Mouse (Mus musculus) neural tube, embryonic 15.5 days (tissue): ENCODE results near the gene Mcur1. TPM values are rescaled to one million over a fixed set of nuclear protein-coding genes. Genes with fewer than 3 reads are reported as not detected.

Experiments
- ATAC-seq: fragments of 200-750 bp; cut with Nextera tagmentation; 2 replicates; pipeline ENCODE4 v1.8.0; 2017; ENCODE audit warnings: mild to moderate bottlenecking, moderate TSS enrichment, moderate library complexity; ENCODE audit not compliant: low FRiP score
- H3K27ac ChIP-seq: fragments of 300-500 bp; sonication (generic); replicated peaks from 2 replicates; pipeline ENCODE4 v1.5.1; 2015; ENCODE audit warnings: mild to moderate bottlenecking, inconsistent platforms
- H3K27me3 ChIP-seq: fragments of 300-500 bp; sonication (generic); replicated peaks from 2 replicates; pipeline ENCODE4 v1.6.1; 2015; ENCODE audit warnings: inconsistent platforms
- H3K36me3 ChIP-seq: fragments of 300-500 bp; sonication (generic); 2 replicates; pipeline ENCODE4 v1.6.1; 2015; ENCODE audit warnings: inconsistent platforms
- H3K4me1 ChIP-seq: fragments of 300-500 bp; sonication (generic); 2 replicates; pipeline ENCODE4 v1.6.1; 2015; ENCODE audit warnings: inconsistent platforms
- H3K4me2 ChIP-seq: fragments of 300-500 bp; sonication (generic); 2 replicates; pipeline ENCODE4 v1.6.1; 2015; ENCODE audit warnings: inconsistent platforms, mild to moderate bottlenecking, moderate library complexity
- H3K4me3 ChIP-seq: fragments of 300-500 bp; sonication (generic); replicated peaks from 2 replicates; pipeline ENCODE4 v1.5.1; 2015; ENCODE audit warnings: mild to moderate bottlenecking, inconsistent platforms
- H3K9ac ChIP-seq: fragments of 300-500 bp; sonication (generic); replicated peaks from 2 replicates; pipeline ENCODE4 v1.6.1; 2015; ENCODE audit warnings: mild to moderate bottlenecking, inconsistent platforms
- H3K9me3 ChIP-seq: fragments of 300-500 bp; sonication (generic); replicated peaks from 2 replicates; pipeline ENCODE4 v1.6.1; 2016; ENCODE audit warnings: inconsistent platforms
- WGBS: fragments of 180-500 bp; shearing (Covaris S2); methylation state at CpG from one replicate; pipeline ENCODE4 v1.1.7; 2015; ENCODE audit warnings: mixed read lengths; 5-methylcytosine and 5-hydroxymethylcytosine counted together
- polyA plus RNA-seq: library from polyadenylated mRNA; unstranded; fragments of >200 nt; fragmentation: Nextera tagmentation; extraction: Ambion mirVana; gene quantifications from 2 replicates; pipeline ENCODE4 v1.2.1, GENCODE M21; 2015

Mcur1 gene
- polyA plus RNA-seq, 1 experiment from 2014 or later: 6.5 TPM

DNA sequence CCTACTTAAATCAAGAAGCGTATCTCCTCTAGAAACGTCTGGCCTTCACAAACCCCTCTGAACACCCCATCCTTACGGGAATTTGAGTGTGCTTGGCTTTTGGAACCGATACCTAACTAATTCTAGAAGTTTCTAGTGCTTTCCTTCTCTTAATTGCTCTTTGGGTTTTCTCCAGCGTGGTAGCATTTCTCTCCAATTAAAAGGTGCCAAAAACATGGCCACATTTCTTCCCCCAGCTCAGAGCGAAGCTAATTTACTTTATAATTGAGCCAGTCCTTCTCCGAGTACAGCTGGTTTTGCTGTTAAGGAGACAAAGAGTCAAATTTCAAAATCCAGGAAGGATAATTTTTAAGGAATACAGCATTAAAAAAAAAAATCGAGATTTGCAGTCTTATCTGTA, 23.5 kb upstream of the Mcur1 start:
- H3K4me3 ChIP-seq: no peak overlapping the region
- 0 out of 2 replicates have a peak, but pooled peaks cover 5% of the 10 kb centered on the region for H3K4me1 ChIP-seq
- WGBS: 60% methylated on average over 8 of the region's 8 CpGs
- no peaks in the 10 kb centered on the region for H3K9me3 ChIP-seq
- no peak overlapping the region for H3K9ac ChIP-seq
- no peak for ATAC-seq
- no peak overlapping the region for H3K27ac ChIP-seq
- H3K27me3 ChIP-seq: no peaks in the 10 kb centered on the region
- no peaks in the 10 kb centered on the region for H3K36me3 ChIP-seq
- no peak overlapping the region for H3K4me2 ChIP-seq

DNA sequence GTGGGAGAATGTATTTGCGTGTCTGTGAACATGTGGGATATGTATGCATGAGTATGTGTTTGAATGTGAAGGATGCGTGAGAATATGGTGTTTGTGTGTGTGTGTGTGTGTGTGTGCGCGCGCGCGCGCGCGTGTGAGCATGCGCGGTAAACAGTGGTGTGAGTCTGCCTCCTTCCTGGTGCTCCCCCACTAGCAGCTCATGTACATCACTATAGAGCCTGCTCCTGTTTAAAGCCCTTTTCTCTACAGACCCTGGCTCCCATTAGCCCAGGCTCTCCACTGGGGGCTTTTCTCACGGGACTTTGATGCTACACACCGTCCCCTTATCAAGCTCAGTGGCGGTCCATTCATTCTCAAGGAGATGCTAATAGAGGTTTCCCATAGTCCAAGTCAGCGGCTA, 23.0 kb upstream of the Mcur1 start:
- no peaks in the 10 kb centered on the region for H3K9me3 ChIP-seq
- H3K27ac ChIP-seq: no peak overlapping the region
- no peaks in the 10 kb centered on the region for H3K27me3 ChIP-seq
- H3K9ac ChIP-seq: no peak overlapping the region
- H3K36me3 ChIP-seq: no peaks in the 10 kb centered on the region
- ATAC-seq: no peak
- peak overlapping the region; percentile 35 for H3K4me2 ChIP-seq
- 62% methylated on average over 16 of the region's 16 CpGs for WGBS
- 0 out of 2 replicates have a peak, but pooled peaks cover 5% of the 10 kb centered on the region for H3K4me1 ChIP-seq
- H3K4me3 ChIP-seq: 0 out of 2 replicates have a peak overlapping the region, but pooled peaks have one; percentile 8

DNA sequence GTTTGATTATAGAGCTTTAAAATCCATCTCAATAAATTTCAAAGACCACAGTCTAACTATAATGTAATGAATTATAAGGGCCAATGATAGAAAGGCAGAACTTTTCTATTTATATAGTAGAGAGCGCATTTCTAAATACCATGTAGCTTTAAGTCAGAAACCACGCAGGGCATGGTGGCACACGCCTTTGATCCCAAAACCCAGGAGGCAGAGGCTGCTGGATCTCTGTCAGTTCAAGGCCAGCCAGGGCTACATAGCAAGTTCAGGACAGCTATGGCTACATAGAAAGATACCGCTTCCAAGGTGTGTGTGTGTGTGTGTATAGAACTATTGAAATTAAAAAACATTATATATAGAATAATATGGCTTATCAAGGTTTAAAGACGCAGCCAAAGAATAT, 20.7 kb upstream of the Mcur1 start:
- Histone ChIP-seq H3K4me1 (0 out of 2 replicates have a peak, but pooled peaks cover 5% of the 10 kb centered on the region), H3K27ac (no peak overlapping the region), H3K9ac (no peak overlapping the region), H3K36me3 (no peaks in the 10 kb centered on the region), H3K4me3 (no peak overlapping the region), H3K27me3 (no peaks in the 10 kb centered on the region), H3K9me3 (no peaks in the 10 kb centered on the region), H3K4me2 (no peak overlapping the region)
- no peak for ATAC-seq
- WGBS: 96% methylated on average over 5 of the region's 5 CpGs

DNA sequence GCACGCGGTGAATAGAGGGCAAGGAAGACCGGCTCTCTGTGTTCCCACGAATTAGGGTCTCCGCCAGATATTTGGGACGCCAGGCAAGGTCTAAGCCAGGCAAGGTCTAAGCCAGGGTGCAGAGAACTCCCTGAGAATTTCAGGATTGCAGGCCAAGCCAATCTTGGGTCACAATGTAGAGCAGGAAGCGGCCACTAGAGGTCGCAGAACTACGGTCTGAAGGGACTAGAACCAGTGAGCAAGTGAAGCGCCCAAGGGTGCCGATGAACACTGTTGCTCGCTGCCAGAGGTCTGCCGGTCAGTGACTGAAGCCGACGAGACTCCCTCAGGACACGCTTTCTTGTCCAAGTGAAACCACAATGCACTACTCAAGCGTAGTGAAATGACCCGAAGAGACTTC, 19.7 kb upstream of the Mcur1 start:
- H3K9ac ChIP-seq: no peak overlapping the region
- ATAC-seq: no peak
- 0 out of 2 replicates have a peak, but pooled peaks cover 5% of the 10 kb centered on the region for H3K4me1 ChIP-seq
- H3K4me2 ChIP-seq: no peak overlapping the region
- 27% methylated on average over 18 of the region's 18 CpGs for WGBS
- H3K9me3 ChIP-seq: no peaks in the 10 kb centered on the region
- H3K36me3 ChIP-seq: no peaks in the 10 kb centered on the region
- H3K27ac ChIP-seq: no peak overlapping the region
- H3K4me3 ChIP-seq: no peak overlapping the region
- H3K27me3 ChIP-seq: no peaks in the 10 kb centered on the region

DNA sequence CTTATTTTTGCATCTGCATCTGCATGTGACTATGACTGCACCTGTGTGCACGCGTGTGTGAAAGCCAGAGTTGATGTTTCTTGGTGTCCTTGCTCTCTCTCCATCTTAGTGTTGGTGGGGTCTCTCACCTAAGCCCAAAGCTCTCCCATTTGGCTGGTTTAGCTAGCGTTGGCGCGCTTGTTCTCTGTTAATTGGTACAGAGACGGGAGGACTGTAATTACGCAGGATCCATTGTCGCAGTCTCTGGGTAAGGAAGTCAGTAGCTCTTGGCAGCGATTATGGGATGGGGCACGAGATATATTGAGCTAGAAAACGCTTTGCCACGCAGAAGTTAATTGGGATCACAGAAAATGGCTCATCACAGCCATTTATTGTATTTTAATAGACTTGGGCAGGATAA, 17.8 kb upstream of the Mcur1 start:
- H3K36me3 ChIP-seq: no peaks in the 10 kb centered on the region
- ATAC-seq: no peak
- 70% methylated on average over 12 of the region's 12 CpGs for WGBS
- no peak overlapping the region for H3K4me3 ChIP-seq
- H3K9me3 ChIP-seq: no peaks in the 10 kb centered on the region
- H3K27me3 ChIP-seq: no peaks in the 10 kb centered on the region
- 0 out of 2 replicates have a peak, but pooled peaks cover under 1% of the 10 kb centered on the region for H3K4me1 ChIP-seq
- no peak overlapping the region for H3K9ac ChIP-seq
- no peak overlapping the region for H3K4me2 ChIP-seq
- no peak overlapping the region for H3K27ac ChIP-seq

DNA sequence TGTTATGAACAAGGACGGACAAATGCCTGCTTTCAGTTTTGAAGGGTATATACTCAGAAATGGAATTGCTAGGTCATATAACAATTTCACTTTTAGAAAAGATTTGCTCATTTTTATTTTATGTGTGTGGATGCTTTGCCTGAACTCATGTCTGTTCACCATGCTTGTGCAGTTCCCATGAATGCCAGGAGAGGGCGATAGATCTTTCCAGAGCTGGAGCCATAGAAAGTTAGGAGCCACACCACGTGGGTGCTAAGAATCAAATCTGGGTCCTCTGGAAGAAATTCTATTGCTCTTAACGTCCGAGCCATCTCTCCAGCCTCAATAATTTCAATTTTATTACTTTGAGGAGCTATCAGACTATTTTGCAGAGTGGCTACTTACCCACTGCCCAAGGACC, 17.3 kb upstream of the Mcur1 start:
- H3K27ac ChIP-seq: no peak overlapping the region
- ATAC-seq: no peak
- 70% methylated on average over 5 of the region's 5 CpGs for WGBS

DNA sequence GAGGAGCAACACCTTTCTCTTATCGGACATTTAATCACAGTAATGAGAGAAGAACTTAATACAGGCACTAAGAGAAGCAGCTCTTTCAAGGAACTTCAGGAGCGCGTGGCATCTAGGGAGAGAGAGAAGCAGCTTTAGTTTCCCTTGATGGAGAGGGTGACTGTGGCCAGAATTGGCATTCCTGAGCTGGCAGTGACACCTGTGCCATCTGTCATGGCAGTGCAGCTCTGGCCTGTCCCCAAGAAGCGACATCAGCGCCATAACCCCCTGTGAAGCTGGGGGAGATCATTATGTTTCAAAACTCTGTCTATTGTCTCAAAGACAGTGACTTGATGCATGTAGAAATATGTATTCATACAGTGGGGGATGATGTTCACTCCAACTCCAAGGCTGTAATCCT, 15.4 kb upstream of the Mcur1 start:
- Histone ChIP-seq H3K27ac (no peak overlapping the region), H3K4me3 (no peak overlapping the region), H3K9ac (no peak overlapping the region), H3K36me3 (no peaks in the 10 kb centered on the region), H3K4me1 (no peaks in the 10 kb centered on the region), H3K9me3 (0 out of 2 replicates have a peak, but pooled peaks cover 4% of the 10 kb centered on the region), H3K27me3 (no peaks in the 10 kb centered on the region), H3K4me2 (no peak overlapping the region)
- ATAC-seq: no peak
- 93% methylated on average over 5 of the region's 5 CpGs for WGBS

More for the DNA sequence above, 17.3 kb upstream of the Mcur1 start:
- Histone ChIP-seq H3K4me3 (no peak overlapping the region), H3K36me3 (no peaks in the 10 kb centered on the region), H3K4me1 (no peaks in the 10 kb centered on the region), H3K9ac (no peak overlapping the region), H3K9me3 (no peaks in the 10 kb centered on the region), H3K27me3 (no peaks in the 10 kb centered on the region), H3K4me2 (no peak overlapping the region)

DNA sequence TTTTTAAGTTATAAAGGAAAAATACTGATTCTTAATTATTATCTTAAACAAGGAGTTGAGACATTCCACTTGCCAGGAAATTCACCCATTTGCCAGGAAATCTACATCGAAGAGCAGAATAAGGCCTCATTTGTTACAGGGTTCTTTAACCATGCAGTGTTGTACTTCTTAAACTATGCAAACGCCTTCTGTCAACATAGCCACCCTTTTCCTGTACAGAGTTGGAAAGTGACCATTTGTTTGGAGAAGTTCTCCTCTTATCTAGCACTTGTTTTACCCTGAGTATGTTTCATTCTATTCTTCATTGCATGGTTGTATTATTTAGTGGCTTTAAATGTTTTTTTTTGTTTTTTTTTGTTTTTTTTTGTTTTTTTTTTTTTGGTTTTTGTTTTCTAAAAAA, 14.0 kb upstream of the Mcur1 start:
- ATAC-seq: no peak
- 79% methylated on average over 2 of the region's 2 CpGs for WGBS
- Histone ChIP-seq H3K9ac (no peak overlapping the region), H3K4me3 (no peak overlapping the region), H3K27me3 (no peaks in the 10 kb centered on the region), H3K4me1 (no peaks in the 10 kb centered on the region), H3K9me3 (0 out of 2 replicates have a peak, but pooled peaks cover 4% of the 10 kb centered on the region), H3K4me2 (no peak overlapping the region), H3K36me3 (no peaks in the 10 kb centered on the region), H3K27ac (no peak overlapping the region)

DNA sequence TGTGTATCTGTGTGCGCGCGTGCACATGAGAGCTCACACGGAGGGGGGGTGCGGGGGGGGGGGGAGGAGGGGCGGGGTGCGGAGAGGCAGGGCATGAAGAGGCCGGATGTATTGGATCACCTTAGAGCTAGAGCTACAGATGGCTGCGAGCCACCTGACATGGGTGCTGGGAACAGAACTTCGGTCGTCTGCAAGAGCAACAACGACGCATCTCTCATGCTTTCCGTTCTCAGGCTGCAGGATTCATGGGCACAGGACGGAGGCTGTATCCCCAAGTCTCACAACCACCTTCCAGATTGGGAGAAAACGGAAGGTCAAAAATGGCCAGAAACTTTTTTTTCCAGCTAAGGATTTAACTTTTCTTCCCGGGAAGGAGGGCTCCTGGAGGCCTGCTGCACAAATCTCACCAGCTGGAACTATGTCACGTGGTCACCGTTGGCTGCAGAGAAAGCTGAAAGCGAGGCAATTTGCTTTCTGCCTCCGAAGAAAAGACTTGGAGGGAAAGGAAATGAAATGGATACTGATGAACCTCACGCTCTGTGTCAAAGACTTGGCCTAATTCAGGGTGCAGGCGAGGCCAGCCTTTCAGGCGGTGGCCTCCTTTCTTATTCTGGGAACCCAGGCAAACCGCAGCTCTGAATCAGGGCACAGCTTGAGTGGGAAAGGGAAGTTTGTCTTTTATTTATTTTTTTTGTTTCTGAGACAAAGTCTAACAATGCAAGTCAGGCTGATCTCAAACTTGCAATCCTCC, 7.3 kb upstream of the Mcur1 start:
- Histone ChIP-seq H3K4me2 (no peak overlapping the region), H3K4me3 (no peak overlapping the region), H3K36me3 (no peaks in the 10 kb centered on the region), H3K27ac (no peak overlapping the region), H3K9me3 (0 out of 2 replicates have a peak, but pooled peaks cover 4% of the 10 kb centered on the region), H3K27me3 (no peaks in the 10 kb centered on the region), H3K9ac (no peak overlapping the region), H3K4me1 (peaks cover 2% of the 10 kb centered on the region; the same call in 1 of the 2 replicates)
- 69% methylated on average over 25 of the region's 25 CpGs for WGBS
- ATAC-seq: no peak

DNA sequence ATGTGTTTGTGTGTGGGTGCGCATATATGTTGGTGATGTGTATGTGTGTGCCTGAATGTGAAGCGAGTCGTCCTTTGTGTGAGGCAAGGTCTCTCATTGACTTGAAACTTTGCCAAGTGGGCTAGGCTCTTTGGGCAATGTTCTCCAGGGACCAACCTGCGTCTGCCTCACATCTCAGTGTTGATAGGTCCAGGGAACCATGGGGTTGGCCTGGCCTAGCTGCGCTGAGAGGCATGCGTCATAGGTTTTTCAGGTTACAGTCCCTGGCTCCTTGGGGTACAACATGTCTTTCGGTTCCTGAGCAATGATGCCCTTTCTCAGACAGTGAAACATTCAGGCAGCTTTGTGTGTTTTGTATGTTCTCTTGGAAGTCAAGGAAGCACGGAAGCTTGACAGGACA, 6.2 kb upstream of the Mcur1 start:
- no peak overlapping the region for H3K27ac ChIP-seq
- H3K9me3 ChIP-seq: 0 out of 2 replicates have a peak, but pooled peaks cover 4% of the 10 kb centered on the region
- H3K4me3 ChIP-seq: no peak overlapping the region
- no peaks in the 10 kb centered on the region for H3K27me3 ChIP-seq
- ATAC-seq: no peak
- no peak overlapping the region for H3K9ac ChIP-seq
- no peak overlapping the region for H3K4me2 ChIP-seq
- no peaks in the 10 kb centered on the region for H3K36me3 ChIP-seq
- whole genome bisulfite sequencing: 88% methylated on average over 8 of the region's 8 CpGs
- H3K4me1 ChIP-seq: peaks cover 2% of the 10 kb centered on the region; the same call in 1 of the 2 replicates

DNA sequence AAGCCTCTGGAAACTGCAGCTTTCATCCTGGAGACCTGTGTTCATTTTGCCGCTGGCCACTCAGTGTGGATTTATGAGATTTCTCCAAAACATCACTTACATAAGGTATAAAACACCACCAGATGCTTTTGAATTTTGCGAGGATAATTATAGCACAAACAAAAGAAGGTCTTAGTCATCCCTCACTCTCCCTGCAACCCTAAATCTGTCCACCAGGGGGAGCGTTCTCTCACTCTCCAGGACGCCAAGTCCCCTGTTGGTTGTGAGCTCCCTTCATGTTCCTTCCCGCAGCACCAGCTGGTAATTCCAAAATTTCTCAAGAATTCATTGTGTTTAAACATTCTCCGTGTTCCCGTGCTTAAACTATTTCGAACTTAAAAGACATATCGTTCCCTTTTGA, 5.4 kb upstream of the Mcur1 start:
- no peak for ATAC-seq
- H3K4me1 ChIP-seq: peaks cover 2% of the 10 kb centered on the region; the same call in 1 of the 2 replicates
- no peaks in the 10 kb centered on the region for H3K9me3 ChIP-seq
- no peak overlapping the region for H3K27ac ChIP-seq
- H3K9ac ChIP-seq: no peak overlapping the region
- 21% methylated on average over 9 of the region's 9 CpGs for WGBS
- no peak overlapping the region for H3K4me3 ChIP-seq
- no peaks in the 10 kb centered on the region for H3K36me3 ChIP-seq
- H3K4me2 ChIP-seq: no peak overlapping the region
- no peaks in the 10 kb centered on the region for H3K27me3 ChIP-seq

DNA sequence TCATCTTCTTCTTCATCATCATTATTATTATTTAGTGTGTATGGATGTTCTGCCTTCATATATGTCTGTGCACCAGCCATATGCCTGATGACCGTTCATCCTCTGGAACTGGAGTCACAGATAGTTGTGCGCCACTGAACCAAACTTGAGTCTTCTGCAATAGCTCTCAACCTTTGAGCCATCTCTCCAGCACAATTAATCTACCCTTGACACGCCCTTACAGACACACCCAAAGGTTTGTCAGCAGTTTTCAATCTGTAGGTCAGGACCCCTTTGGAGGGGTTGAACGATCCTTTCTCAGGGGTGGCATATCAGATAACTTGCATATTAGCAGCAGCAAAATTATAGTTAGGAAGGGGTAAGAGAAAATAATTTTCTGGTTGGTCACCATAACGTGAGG, 4.7 kb upstream of the Mcur1 start:
- H3K4me1 ChIP-seq: peaks cover 2% of the 10 kb centered on the region; the same call in 1 of the 2 replicates
- H3K9ac ChIP-seq: no peak overlapping the region
- H3K4me3 ChIP-seq: no peak overlapping the region
- no peak for ATAC-seq
- H3K36me3 ChIP-seq: no peaks in the 10 kb centered on the region
- H3K9me3 ChIP-seq: no peaks in the 10 kb centered on the region
- no peak overlapping the region for H3K27ac ChIP-seq
- no peak overlapping the region for H3K4me2 ChIP-seq
- no peaks in the 10 kb centered on the region for H3K27me3 ChIP-seq
- WGBS: 94% methylated on average over 5 of the region's 5 CpGs
